Mouse (Mus musculus): ENCODE data around the gene Fam107b.

Gene Fam107b

DNA sequence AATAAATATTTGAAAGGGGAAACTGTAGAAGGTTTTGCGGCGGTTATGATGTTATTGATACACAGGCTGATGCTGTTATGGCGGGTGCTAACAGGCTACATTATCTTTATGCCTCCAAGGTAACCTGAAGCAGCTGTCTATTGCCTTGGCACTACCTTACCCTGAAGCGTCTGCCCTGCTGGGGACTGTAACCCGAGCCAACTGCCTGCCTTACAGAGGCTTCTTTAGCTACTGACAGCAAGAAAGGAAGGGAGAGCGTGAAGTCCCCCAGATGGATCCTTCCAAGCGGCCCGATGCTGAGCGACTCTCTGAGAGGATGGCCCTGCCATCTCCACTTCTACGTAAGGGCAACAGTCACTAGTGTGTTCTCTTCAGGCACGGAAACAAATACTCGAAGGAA, at the start of gene Fam107b:
Fam107b (plus strand) TSS at position 303 of the 400 bp plus-strand sequence.
- DNase-seq (ENCODE audit: low spot score) = no peak

DNA sequence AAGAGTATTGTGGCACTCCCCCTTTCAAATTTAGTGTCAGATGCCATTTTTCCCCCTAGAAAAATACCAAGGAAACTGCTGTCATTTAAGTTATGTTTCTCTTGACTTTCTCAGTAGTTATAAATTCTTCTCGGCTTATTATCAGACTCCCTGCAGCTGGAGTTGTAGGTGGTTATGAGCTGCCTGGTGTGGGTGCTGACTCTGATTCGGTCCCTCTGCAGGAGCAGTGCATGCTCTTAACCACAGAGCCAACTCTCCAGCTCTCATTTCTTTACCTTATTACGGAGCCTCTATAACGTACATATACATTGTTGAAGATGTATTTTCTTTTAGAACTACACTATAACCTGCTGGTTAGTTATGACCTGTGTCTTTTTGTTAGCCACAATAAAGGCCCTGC, 47.7 kb upstream of the Fam107b start:
- DNase-seq (ENCODE audit: low spot score) = no peak

DNA sequence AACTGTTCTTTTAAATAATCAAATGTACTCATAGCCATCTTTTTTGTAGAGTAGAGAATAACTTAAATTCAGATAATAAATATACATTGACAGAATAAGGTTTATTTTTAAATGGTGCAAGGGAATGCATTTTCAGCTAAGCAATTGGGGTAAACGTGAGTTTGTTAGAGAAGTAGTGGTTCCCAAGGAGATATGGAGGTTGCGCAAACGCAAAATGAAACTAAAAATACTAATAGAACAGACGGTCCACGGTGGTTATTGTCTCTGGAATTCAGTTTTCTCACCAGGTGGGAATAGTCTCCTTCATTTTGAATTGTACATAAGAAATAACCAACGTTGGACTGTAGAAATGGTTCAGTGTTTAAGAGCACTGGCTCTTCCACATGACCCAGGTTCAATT, 44.0 kb upstream of the Fam107b start:
- no peak for DNase-seq (ENCODE audit: low spot score)

DNA sequence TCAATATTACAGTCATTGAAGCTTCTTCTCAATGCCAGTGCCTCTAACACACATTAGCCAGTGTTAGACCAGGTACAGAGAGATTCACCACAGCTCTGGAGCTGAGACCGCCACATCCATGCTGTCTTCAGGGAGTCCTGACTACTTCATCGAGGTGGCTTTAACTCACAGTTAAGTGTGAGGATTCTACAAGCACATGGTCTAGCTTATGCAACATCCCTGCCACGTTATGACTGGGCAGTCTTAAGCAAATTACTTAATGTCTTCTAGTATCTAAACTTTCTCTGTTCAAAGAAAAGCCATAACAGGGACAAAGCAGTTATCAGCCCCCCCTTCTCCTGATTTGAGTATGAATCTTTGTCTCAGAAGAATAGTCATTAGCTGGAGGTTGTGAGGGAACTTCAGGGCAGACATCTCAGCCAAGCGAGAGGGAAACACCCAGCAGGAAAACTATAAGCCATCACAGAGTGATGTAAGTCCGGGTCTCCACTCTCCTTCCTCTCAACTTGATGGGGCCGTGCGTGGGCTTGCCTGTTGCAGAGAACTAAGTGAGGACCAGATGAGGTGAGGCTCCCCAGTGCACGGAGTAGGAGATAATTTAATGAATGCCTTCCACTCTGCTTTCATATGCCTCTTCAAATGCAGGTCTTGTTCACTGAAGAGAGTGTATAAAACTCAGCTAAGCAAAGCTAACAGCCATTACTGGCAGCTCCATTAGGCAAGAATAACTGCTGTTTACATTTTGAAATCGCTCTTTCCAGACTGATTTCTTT, 28.8 kb upstream of the Fam107b start:
- no peak for DNase-seq (ENCODE audit: low spot score)

DNA sequence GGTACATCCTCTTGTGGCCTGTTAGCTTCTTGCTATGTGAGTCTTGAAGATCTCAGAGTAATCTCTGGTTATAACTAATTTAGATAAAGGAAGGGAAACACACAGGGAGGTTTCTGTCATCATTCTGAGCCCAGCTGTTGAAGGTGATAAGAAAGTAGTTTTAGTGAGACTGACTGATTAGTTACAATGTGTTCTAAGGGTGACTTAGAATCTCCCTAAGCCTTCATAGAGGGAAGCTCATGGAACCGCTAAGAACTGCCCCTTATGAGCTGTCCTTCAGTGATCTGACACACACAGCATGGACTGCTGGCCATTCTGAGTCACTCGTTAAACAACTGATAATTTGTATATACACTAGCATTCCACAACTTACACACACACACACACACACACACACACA, 24.2 kb upstream of the Fam107b start:
- no peak for DNase-seq (ENCODE audit: low spot score)

DNA sequence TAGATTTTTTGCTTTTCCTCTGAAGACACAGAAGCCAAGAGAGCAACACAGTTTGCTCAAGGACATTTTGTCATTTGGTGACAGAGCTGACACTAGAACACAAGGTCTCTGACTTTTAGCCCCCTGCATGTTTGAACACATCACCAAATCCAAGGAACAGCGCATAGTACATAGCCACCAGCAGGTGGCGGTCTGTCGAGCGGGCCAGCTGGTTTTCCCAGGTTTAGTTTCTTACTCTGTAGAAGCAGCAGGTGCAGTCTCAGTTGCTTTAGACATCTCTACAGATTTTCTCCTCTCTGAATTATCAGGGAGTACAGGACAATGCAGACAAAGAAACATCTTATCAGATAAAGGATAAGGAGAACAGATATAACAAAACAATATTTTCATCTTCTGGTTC, 23.7 kb upstream of the Fam107b start:
- peak; percentile 30 for DNase-seq (ENCODE audit: low spot score)

DNA sequence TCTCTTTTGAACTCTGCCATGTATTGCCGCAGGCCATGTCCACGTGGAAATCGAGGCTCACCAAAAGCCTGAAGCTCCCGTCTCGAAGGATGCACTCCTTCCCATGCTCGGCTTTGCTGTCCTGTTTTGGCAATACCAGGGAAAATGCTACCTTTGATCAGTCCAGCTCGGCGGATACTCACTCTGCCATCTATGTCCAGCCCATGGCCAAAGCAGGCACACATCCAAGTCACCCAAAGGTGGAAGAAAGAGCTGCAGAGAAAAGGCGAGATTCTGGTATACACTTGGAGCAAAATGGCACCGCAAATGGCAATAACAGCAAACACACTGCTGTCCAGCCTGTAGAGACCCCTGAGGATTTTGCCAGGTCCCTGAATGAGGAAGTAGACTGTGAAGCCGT, 318 bp downstream of the Fam107b start:
- no peak for DNase-seq (ENCODE audit: low spot score)

DNA sequence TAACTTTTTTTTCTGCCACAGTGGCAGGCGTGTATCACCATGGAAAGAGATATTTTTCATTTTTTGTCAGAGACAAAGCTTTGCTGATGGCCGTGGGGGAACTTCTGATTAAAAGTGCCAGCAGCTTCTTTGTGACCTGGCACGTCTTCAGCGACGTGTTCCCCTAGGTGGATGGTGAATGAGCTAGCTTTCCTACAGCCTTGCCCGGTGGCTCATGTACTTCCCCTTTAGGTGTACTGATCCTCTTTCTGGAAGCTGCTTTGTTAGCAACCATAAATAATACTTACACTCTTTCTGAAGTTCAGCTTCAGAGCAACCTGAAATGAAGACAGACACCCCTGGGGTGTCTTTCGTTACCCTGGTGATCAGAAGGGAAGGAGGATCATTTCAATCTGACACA, 3.6 kb downstream of the Fam107b start:
- no peak for DNase-seq (ENCODE audit: low spot score)

DNA sequence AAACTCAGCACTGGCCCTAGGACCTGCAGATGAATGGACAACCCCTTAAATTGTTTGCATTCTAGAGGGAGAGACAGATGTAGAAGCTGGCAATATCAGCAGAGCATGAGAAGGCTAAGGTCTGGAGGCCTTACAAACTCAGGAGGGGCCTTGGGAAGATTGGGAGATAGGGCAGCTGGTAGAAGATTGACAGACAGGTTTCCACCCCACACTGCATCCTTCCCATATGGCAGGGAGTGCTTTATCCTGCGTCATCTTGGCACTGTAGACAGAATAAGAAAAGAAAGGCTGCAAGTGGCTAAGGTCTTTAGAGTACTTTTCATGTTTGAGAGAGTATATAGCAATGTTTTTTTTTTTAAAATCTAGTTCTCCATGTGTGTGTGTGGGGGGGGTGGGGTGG, 4.9 kb downstream of the Fam107b start:
- no peak for DNase-seq (ENCODE audit: low spot score)

DNA sequence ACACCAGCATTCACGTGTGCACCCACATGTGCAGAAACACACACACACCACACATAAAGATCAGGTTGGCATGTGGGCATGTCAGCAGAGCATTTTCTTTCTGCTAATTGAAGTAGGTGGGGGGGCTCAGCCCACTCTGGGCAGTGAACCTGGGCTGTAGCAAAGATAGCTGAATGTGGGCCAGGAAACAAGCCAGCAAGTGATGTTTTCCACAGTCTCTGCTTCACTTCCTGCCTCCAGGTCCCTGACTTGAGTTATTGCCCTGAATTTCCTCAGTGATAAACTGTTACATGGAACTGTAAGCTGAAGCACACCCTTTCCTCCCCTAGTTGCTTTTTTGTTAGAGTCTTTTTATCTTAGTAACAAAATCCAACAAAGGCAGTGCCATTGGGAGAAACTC, 6.1 kb downstream of the Fam107b start:
- no peak for DNase-seq (ENCODE audit: low spot score)

DNA sequence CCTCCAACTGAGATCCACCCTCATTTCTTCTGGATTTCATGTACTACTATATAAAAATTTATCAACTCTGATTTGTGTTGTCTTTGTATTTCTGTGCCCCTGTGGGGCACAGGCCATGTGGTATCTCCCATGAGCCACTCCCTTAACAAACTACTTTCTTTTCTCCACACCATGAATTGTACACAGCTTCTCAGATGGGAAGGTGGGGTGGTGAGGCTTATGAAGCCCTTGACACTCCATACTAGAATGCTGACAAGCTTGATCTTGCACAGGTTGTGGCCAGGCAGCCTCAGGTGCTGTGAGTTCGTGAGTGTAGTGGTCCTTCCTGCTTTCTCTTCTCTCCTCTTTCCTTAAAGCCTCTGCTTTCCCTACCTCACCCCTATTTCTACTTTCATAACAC, 6.9 kb downstream of the Fam107b start:
- no peak for DNase-seq (ENCODE audit: low spot score)

DNA sequence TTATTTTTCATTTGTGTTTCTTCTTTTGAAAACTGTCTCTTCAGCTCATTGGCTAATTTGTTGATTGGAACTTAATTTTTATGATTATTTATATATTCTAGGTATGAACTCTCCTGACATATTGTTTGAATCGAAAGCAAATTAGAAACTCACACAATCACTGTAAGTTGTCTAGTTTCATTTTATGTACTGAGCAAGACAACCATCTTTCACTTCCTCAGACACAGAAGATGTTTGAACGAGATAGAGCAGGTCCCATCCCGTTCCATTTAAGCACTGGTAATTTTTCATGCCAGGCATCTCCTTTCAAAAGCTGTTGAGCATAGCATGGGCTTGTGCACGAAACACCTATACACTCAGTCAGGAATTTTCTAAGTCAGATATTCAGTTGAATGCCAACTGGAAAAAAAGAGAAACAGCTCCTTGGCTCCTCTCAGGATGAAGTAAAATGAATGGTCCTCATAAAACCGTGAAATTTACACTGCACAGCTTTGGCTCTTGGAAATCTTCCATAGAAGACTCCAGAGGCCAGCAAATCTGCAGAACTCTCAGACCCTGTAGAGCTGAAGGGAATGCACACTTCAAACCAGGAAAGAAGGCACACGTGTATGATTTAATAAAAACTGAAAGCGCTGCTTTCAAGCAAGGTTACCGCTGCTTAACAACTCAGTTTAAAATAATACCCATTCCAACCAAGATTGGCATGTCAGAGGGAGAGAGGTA, 8.1 kb downstream of the Fam107b start:
- DNase-seq (ENCODE audit: low spot score) = no peak

DNA sequence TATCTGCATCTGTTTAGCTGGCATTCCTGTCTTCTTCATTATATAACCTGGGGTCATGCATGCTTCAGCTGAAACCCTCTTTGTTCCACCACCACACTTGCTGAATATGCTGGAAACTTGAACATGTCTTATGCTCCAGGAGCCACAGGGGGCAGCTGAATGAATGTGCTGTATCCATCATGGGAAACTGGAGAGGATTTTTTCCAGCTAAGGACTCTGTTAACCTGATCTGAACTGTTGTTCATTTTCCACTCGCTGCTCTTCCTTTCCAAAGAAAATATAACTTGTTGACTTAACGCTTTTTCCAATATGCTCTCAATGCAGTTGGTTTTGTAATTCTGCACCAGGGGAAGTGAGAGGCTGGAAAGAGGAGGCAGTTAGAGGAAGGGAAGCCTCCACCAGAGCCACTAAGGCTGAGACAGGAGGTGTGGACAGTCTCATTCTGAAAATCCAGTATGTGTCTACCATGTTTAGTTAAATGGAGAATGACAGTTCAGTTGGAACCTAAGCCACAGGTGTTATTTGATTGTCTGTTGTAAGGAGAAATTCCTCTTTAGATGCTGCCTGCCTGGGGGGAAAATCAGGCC, 9.1 kb downstream of the Fam107b start:
- no peak for DNase-seq (ENCODE audit: low spot score)

DNA sequence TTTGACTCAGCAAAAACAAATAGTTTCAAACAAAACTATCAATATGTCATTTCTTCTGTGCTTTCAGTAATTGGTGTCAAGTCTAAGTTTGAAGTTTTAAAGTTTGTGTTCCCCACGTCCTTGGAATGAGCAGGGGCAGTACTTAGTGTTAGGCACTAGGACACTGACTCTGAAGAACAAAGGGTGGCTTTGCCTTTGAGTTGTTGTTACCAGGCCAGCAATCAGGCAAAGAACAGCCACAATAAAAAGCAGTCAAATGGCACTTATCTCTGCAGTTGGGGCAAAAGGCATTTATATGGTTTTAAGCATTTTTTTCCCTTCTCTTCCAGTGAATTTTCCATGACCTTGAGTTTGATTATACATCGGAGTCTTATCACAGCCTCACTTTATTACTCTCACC, 12.5 kb downstream of the Fam107b start:
- no peak for DNase-seq (ENCODE audit: low spot score)

DNA sequence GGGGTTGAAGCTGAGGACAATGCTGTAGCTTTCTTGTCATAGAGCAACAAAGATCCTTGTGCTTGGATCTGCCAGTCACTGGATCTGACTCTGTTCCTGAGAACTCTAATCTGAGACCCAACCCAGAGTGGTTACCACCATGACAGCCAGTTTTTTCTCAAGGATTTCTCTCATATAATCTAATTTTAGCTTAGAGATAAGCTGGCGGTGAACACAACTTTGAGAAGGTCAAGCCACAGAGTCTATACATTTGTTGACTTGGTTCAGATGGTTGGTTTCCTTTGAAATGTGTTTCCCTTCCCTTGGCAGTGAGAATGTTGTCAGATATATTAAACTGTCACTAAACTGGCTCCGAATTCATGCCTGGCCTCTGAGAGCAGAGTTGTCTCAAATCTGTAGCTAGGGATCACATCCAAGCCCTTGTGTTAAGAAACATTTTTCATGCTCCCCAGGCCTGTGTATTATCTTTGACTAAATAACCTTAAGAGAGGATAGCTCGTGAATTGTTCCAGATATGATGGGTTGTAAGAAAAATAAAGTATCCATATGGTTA, 15.0 kb downstream of the Fam107b start:
- DNase-seq (ENCODE audit: low spot score) = no peak

DNA sequence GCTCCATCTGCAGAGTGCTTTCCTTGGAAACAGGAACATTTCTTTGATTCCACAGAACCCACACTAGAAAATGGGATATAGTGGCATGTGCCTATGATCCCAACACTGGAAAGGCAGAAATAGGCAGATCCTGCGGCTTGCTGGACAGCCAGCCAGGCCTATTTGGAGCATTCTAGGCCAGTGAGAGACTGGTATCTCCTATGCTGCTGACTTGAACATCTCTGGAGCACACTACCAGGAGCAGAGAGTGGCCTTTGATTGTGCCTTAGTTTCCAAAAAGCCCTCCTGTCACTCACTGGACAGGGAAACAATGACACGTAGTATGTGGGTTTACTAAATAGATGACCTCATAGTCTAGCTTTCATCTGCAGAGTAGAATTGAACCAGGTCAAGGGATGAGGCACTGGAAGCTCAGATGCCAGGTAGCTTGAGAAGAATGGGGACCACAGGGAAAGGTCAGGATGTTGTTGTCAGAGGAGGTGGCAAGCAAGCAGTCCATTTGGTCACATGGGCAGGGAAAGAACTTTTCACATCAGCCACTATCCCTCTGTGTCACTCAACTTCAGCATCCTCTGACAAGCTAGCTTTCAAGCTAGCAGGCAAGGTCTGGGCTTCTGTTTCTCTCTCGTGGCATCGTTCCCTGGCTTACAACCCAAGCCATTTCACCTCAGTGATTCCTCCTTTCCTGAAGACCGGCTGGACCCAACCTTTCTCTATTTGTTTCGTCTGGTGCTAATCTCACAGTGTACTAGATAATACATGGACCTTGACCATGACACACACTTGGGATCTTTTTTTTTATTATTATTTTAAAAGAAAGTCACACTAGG, 20.0 kb downstream of the Fam107b start:
- no peak for DNase-seq (ENCODE audit: low spot score)

DNA sequence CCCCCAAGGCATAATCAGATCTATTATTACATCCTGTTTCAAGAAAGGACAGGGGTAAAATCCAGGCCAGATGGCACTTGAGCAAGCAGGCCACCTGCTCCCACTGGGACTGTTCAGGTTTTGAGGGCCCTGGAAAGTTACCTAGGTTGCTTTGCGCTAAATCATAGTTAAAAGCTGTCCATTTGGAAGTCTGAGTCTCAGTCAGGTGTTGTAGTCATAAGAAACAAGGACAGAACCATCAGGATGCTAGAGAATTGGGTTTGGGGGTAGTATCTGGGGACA, 20.6 kb downstream of the Fam107b start:
- no peak for DNase-seq (ENCODE audit: low spot score)

DNA sequence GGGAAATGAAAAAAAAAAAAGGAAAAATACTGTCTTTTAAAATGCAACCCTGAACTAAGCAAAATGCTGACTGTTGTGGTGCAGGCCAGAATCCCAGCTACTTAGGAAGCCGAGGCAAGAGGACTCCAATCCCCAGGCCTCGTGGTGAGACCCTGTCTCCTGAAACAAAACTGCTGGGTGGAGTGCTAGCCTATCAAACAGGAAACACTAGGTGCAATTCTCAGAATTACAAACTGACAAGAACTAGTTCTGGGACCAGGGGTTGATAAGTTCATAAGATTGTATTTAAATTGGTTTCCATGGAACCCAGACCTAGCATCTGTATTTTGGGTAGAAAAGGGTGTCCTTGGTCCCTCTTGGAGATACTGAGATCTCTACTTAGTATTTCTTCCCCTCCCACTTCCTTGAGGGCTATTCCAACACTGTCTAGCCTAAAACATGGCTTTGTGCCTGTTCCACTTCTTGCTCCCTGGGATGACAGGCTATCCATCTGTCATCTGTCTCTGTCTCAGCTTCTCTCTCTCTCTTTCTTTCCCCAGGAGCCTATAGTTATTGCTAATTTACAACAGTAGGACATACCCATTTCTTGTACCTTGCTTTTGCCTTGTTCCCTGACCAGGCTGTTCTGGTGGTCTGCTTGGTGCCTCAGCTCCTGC, 24.5 kb downstream of the Fam107b start:
- DNase-seq (ENCODE audit: low spot score) = no peak

DNA sequence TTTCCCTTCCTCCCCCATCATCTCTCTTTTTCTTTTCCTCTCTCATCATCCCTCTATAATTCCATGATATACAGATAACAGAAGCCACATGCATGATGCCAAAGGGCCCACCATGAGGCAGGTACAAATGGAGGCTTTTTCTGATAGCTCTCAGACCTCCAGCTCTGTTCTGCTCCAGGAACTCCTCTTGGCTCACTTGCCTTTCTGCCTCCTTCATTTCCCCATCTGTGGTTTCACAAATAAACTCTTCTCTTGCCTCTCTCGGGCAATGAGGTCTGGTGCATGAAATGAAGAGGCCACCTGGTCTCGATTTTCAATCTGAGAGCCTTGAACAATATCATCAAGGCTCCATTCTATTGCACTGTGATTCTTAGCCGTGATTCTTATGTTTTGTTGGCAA, 30.1 kb downstream of the Fam107b start:
- no peak for DNase-seq (ENCODE audit: low spot score)

DNA sequence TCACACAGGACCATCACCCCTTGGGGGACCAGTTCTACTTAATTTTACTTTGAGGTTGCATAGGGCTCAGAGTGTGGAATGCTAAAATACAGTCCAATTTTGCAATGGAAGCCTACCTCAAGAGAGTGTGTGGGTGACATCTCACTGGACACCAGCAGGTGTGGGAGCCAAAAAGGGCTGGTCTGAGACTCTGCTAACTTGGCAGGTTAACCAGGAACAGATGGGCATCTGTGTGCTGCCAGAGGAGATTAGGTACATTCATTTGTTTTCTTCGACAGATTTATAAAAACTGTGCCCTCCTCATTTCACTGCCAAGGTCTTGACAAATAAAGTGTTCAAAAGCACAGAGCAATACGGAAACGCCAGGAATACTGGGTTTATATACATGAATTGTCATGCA, 32.3 kb downstream of the Fam107b start:
- no peak for DNase-seq (ENCODE audit: low spot score)

DNA sequence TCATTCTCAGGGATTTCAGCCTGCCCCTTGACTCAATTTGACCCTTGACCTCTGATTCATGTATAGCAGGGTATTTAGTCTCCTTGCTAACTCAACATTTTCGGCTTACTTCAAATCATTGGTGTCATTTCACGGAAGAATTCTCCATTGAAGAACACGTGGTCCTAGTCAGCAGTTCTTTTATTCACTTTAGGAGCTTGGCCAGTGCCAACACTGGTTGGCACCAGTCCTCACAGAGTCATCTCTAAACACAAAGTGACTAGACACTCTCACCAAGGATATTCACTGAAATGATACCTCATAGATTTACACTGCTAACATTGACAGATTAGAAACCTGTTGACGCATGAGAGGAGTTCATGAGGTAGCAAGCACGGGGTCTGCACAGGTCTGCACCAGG, 32.9 kb downstream of the Fam107b start:
- DNase-seq (ENCODE audit: low spot score) = no peak
